Mouse (Mus musculus): ENCODE data around the gene Anapc10. TPM values are rescaled to one million over a fixed set of nuclear protein-coding genes. Genes with fewer than 3 reads are reported as not detected.
"Not testable (repeated sequence)": the region's sequence is repeated elsewhere in the genome, so short reads cannot be mapped to it uniquely, and the experiment has no call there.

Gene Anapc10
- polyA plus RNA-seq, 1 experiment from 2014 or later: 12.6 TPM

- Histone ChIP-seq H3K4me1 (replicated peaks) (no peaks in the 10 kb centered on the region), H3K36me3 (replicated peaks) (peaks cover 10% of the 10 kb centered on the region), H3K4me3 (replicated peaks) (no peak overlapping the region), H3K4me2 (no peak overlapping the region), H3K27ac (replicated peaks) (no peak overlapping the region), H3K9ac (no peak overlapping the region), H3K9me3 (replicated peaks) (no peaks in the 10 kb centered on the region), H3K27me3 (no peaks in the 10 kb centered on the region)
- ATAC-seq (ENCODE audit: insufficient read depth): no peak
Measured at GRCm38 (mm10) chr8:79723308-79723707, 11.7 kb downstream of the Anapc10 start.

- H3K9ac ChIP-seq: no peak overlapping the region
- ATAC-seq (ENCODE audit: insufficient read depth): no peak
- H3K4me3 ChIP-seq (replicated peaks): no peak overlapping the region
- no peaks in the 10 kb centered on the region for H3K27me3 ChIP-seq
- no peaks in the 10 kb centered on the region for H3K4me1 ChIP-seq (replicated peaks)
- peaks cover 10% of the 10 kb centered on the region for H3K36me3 ChIP-seq (replicated peaks)
- no peak overlapping the region for H3K4me2 ChIP-seq
- no peak overlapping the region for H3K27ac ChIP-seq (replicated peaks)
- 37% methylated on average over 3 of the region's 3 CpGs for WGBS (ENCODE audit: insufficient replicate concordance)
- no peaks in the 10 kb centered on the region for H3K9me3 ChIP-seq (replicated peaks)
Measured at GRCm38 (mm10) chr8:79724589-79724988, 13.0 kb downstream of the Anapc10 start.

- Histone ChIP-seq H3K4me2 (no peak overlapping the region), H3K9ac (no peak overlapping the region), H3K27me3 (no peaks in the 10 kb centered on the region), H3K9me3 (replicated peaks) (no peaks in the 10 kb centered on the region), H3K4me3 (replicated peaks) (no peak overlapping the region), H3K4me1 (replicated peaks) (no peaks in the 10 kb centered on the region), H3K36me3 (replicated peaks) (no peaks in the 10 kb centered on the region; the same call in 1 of the 2 replicates), H3K27ac (replicated peaks) (no peak overlapping the region)
- 79% methylated on average over 1 of the region's 1 CpGs for WGBS (ENCODE audit: insufficient replicate concordance)
- no peak for ATAC-seq (ENCODE audit: insufficient read depth)
Measured at GRCm38 (mm10) chr8:79727900-79728299, 16.3 kb downstream of the Anapc10 start.

- no peak overlapping the region for H3K4me2 ChIP-seq
- no peak overlapping the region for H3K4me3 ChIP-seq (replicated peaks)
- no peaks in the 10 kb centered on the region for H3K36me3 ChIP-seq (replicated peaks)
- no peak overlapping the region for H3K27ac ChIP-seq (replicated peaks)
- no peak overlapping the region for H3K9ac ChIP-seq
- H3K4me1 ChIP-seq (replicated peaks): no peaks in the 10 kb centered on the region
- ATAC-seq (ENCODE audit: insufficient read depth): no peak
- no peaks in the 10 kb centered on the region for H3K27me3 ChIP-seq
- no peaks in the 10 kb centered on the region for H3K9me3 ChIP-seq (replicated peaks)
- 25% methylated on average over 2 of the region's 2 CpGs for WGBS (ENCODE audit: insufficient replicate concordance)
Measured at GRCm38 (mm10) chr8:79734304-79734703, 22.7 kb downstream of the Anapc10 start.

- H3K9ac ChIP-seq: no peak overlapping the region
- no peaks in the 10 kb centered on the region for H3K9me3 ChIP-seq (replicated peaks)
- no peak for ATAC-seq (ENCODE audit: insufficient read depth)
- 61% methylated on average over 2 of the region's 2 CpGs for WGBS (ENCODE audit: insufficient replicate concordance)
- H3K27me3 ChIP-seq: no peaks in the 10 kb centered on the region
- H3K4me3 ChIP-seq (replicated peaks): no peak overlapping the region
- no peak overlapping the region for H3K4me2 ChIP-seq
- H3K27ac ChIP-seq (replicated peaks): no peak overlapping the region
- H3K4me1 ChIP-seq (replicated peaks): no peaks in the 10 kb centered on the region
- H3K36me3 ChIP-seq (replicated peaks): no peaks in the 10 kb centered on the region; the same call in 1 of the 2 replicates
Measured at GRCm38 (mm10) chr8:79748171-79748570, 36.6 kb downstream of the Anapc10 start.

- WGBS (ENCODE audit: insufficient replicate concordance): 61% methylated on average over 4 of the region's 4 CpGs
- no peak overlapping the region for H3K27ac ChIP-seq (replicated peaks)
- H3K36me3 ChIP-seq (replicated peaks): no peaks in the 10 kb centered on the region; the same call in 1 of the 2 replicates
- no peak overlapping the region for H3K4me3 ChIP-seq (replicated peaks)
- no peak overlapping the region for H3K9ac ChIP-seq
- no peak for ATAC-seq (ENCODE audit: insufficient read depth)
- no peak overlapping the region for H3K4me2 ChIP-seq
- H3K9me3 ChIP-seq (replicated peaks): no peaks in the 10 kb centered on the region
- no peaks in the 10 kb centered on the region for H3K27me3 ChIP-seq
- no peaks in the 10 kb centered on the region for H3K4me1 ChIP-seq (replicated peaks)
Measured at GRCm38 (mm10) chr8:79748591-79748990, 37.0 kb downstream of the Anapc10 start.

GRCm38 (mm10) chr8:79750305-79750704, 38.7 kb downstream of the Anapc10 start:
- Histone ChIP-seq H3K27ac (replicated peaks) (no peak overlapping the region), H3K9me3 (replicated peaks) (no peaks in the 10 kb centered on the region), H3K4me3 (replicated peaks) (no peak overlapping the region), H3K4me2 (no peak overlapping the region), H3K4me1 (replicated peaks) (no peaks in the 10 kb centered on the region), H3K36me3 (replicated peaks) (no peaks in the 10 kb centered on the region; the same call in 1 of the 2 replicates), H3K9ac (no peak overlapping the region), H3K27me3 (no peaks in the 10 kb centered on the region)
- 55% methylated on average over 2 of the region's 2 CpGs for WGBS (ENCODE audit: insufficient replicate concordance)
- no peak for ATAC-seq (ENCODE audit: insufficient read depth)

- WGBS (ENCODE audit: insufficient replicate concordance): 67% methylated on average over 2 of the region's 2 CpGs
Measured at GRCm38 (mm10) chr8:79794873-79795272, 83.3 kb downstream of the Anapc10 start.

GRCm38 (mm10) chr8:79796690-79797089, 85.1 kb downstream of the Anapc10 start:
- WGBS (ENCODE audit: insufficient replicate concordance): 66% methylated on average over 7 of the region's 7 CpGs
- no peaks in the 10 kb centered on the region for H3K9me3 ChIP-seq (replicated peaks)
- H3K9ac ChIP-seq: no peak overlapping the region
- no peak overlapping the region for H3K4me3 ChIP-seq (replicated peaks)
- H3K4me2 ChIP-seq: no peak overlapping the region
- no peaks in the 10 kb centered on the region for H3K27me3 ChIP-seq
- H3K27ac ChIP-seq (replicated peaks): no peak overlapping the region
- no peaks in the 10 kb centered on the region for H3K4me1 ChIP-seq (replicated peaks)
- no peaks in the 10 kb centered on the region for H3K36me3 ChIP-seq (replicated peaks)
- ATAC-seq (ENCODE audit: insufficient read depth): no peak

More at GRCm38 (mm10) chr8:79794873-79795272, 83.3 kb downstream of the Anapc10 start:
- not testable (repeated sequence) for H3K27ac ChIP-seq (replicated peaks); H3K27me3 ChIP-seq; H3K9ac ChIP-seq; ATAC-seq (ENCODE audit: insufficient read depth); H3K4me3 ChIP-seq (replicated peaks); H3K4me2 ChIP-seq; H3K36me3 ChIP-seq (replicated peaks); H3K4me1 ChIP-seq (replicated peaks); H3K9me3 ChIP-seq (replicated peaks)

- H3K4me2 ChIP-seq: no peak overlapping the region
- no peak for ATAC-seq (ENCODE audit: insufficient read depth)
- 57% methylated on average over 6 of the region's 6 CpGs for WGBS (ENCODE audit: insufficient replicate concordance)
- no peaks in the 10 kb centered on the region for H3K36me3 ChIP-seq (replicated peaks)
- no peak overlapping the region for H3K9ac ChIP-seq
- no peak overlapping the region for H3K4me3 ChIP-seq (replicated peaks)
- no peaks in the 10 kb centered on the region for H3K9me3 ChIP-seq (replicated peaks)
- no peaks in the 10 kb centered on the region for H3K4me1 ChIP-seq (replicated peaks)
- H3K27me3 ChIP-seq: no peaks in the 10 kb centered on the region
- no peak overlapping the region for H3K27ac ChIP-seq (replicated peaks)
Measured at GRCm38 (mm10) chr8:79804499-79804898, 92.9 kb downstream of the Anapc10 start.

- ATAC-seq (ENCODE audit: insufficient read depth): no peak
- Histone ChIP-seq H3K4me3 (replicated peaks) (no peak overlapping the region), H3K9me3 (replicated peaks) (no peaks in the 10 kb centered on the region), H3K9ac (no peak overlapping the region), H3K27me3 (no peaks in the 10 kb centered on the region), H3K27ac (replicated peaks) (no peak overlapping the region), H3K4me1 (replicated peaks) (no peaks in the 10 kb centered on the region), H3K36me3 (replicated peaks) (no peaks in the 10 kb centered on the region), H3K4me2 (no peak overlapping the region)
- WGBS (ENCODE audit: insufficient replicate concordance): 59% methylated on average over 6 of the region's 6 CpGs
Measured at GRCm38 (mm10) chr8:79806971-79807370, 95.4 kb downstream of the Anapc10 start.

- no peaks in the 10 kb centered on the region for H3K27me3 ChIP-seq
- no peaks in the 10 kb centered on the region for H3K36me3 ChIP-seq (replicated peaks)
- WGBS (ENCODE audit: insufficient replicate concordance): 64% methylated on average over 5 of the region's 5 CpGs
- no peak overlapping the region for H3K4me2 ChIP-seq
- no peak overlapping the region for H3K4me3 ChIP-seq (replicated peaks)
- no peak for ATAC-seq (ENCODE audit: insufficient read depth)
- H3K9me3 ChIP-seq (replicated peaks): no peaks in the 10 kb centered on the region
- no peak overlapping the region for H3K9ac ChIP-seq
- no peaks in the 10 kb centered on the region for H3K4me1 ChIP-seq (replicated peaks)
- no peak overlapping the region for H3K27ac ChIP-seq (replicated peaks)
Measured at GRCm38 (mm10) chr8:79826534-79826933, 114.9 kb downstream of the Anapc10 start.
